Mouse (Mus musculus): ENCODE results near the gene Cdc37. TPM values are rescaled to one million over a fixed set of nuclear protein-coding genes. Genes with fewer than 3 reads are reported as not detected.
A peak's percentile ranks its signal among the peaks of the same experiment; 100 is the strongest.

The Cdc37 gene
- polyA plus RNA-seq, 1 experiment: 49.6 TPM

DNA sequence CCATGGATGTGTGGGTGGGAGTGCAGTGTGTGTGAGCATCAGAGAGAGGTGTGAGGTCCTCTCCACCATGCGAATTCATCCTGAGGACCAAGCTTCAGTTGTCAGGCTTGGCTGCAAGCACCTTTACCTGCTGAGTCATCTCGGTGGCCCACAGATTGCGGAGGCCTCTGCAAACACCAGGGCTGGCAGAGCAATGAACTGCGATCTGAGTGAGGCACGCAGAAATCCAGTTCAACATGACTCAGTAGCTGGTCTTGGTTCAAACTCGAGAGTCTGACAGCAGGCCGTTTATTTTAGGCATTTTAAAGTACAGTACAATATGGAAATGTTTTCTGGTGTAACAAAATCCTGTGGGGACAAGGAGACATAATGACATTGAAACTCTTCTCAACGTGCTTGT lies 52.0 kb downstream of the Cdc37 start:
- no peak for DNase-seq (ENCODE audit: low read depth)

GRCm38 (mm10) chr9:21095958-21096357 lies 53.8 kb downstream of the Cdc37 start:
- no peak for DNase-seq (ENCODE audit: low read depth)

GRCm38 (mm10) chr9:21093423-21093822 lies 56.4 kb downstream of the Cdc37 start:
- DNase-seq (ENCODE audit: low read depth): no peak

DNA sequence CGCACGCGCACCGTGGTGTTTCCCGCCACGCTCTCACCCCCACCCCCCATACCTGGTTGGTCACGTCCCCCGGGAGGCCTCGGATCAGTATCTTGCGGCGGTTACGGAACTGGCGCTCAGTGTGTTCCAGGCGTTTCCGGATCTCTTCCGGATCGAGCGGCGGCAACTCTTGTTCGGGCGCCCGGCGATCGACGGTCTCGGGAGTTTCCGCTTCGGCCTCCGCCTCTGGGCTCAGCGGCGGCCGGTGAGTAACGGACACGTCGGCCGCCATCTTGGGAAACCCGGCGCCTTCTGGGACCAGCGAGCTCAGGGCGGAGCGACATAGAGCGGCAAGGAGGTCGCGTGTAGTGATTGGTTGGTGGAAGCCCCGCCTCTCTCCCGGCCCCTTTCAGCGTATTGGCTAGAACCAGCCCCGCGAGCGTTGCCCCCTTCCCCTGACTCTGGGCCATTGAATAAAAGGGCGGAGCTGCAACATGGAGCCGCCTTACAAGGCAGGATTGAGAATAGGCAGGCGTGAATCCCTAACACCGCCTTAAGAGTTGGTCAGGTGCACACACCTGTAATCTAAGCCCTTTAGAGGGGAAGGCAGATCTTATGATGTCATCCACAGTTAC lies 58.0 kb downstream of the Cdc37 start, which contains the start of the genes Gm38431 and Raver1:
Gene Gm38431, minus strand, starts transcription at position 291 of the 614 bp plus-strand sequence.
Gene Raver1, minus strand, starts transcription at position 302 of the 614 bp plus-strand sequence.
- peak; percentile 63 for DNase-seq (ENCODE audit: low read depth)

GRCm38 (mm10) chr9:21090972-21091706 lies 58.6 kb downstream of the Cdc37 start:
- no peak for DNase-seq (ENCODE audit: low read depth)

GRCm38 (mm10) chr9:21090537-21090936 lies 59.2 kb downstream of the Cdc37 start:
- no peak for DNase-seq (ENCODE audit: low read depth)

DNA sequence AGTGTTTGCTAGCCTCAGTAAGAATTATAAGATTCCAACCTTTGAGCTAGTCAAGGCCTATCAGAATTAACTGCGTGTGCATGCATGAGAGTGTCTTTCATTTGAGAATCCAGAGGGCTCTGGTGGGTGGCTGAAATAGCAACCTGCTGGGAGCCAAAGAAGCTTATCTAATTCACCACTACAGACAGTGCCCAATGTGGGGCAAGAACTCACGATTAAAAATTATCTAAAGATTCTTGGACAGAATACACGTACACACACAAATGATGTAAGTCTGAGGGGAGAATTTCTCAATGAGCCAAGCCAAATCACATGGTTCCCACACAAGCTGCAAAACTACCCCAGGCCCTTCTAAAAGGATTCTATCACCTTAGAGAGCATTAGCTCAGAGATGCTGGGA lies 66.5 kb downstream of the Cdc37 start:
- no peak for DNase-seq (ENCODE audit: low read depth)

Other genes starting within 250 kb of the Cdc37 start
- 16.1 TPM in 2 replicates for gene Dnmt1, start 190.1 kb downstream of the Cdc37 start, polyA plus RNA-seq (2012; rRNA removed)
- 5.9 and 6.5 TPM in 2 replicates for gene S1pr2, start 173.2 kb downstream of the Cdc37 start, polyA plus RNA-seq (2012; rRNA removed)
- 76.1 and 83.2 TPM in 2 replicates for gene Mrpl4, start 147.2 kb downstream of the Cdc37 start, polyA plus RNA-seq (2012; rRNA removed)
- 19.9 and 20.8 TPM in 2 replicates for gene Icam1, start 134.0 kb downstream of the Cdc37 start, polyA plus RNA-seq (2012; rRNA removed)
- 0.11 and 0.37 TPM in 2 replicates for gene Icam4, start 120.6 kb downstream of the Cdc37 start, polyA plus RNA-seq (2012; rRNA removed)
- 0.22 and 0.30 TPM in 2 replicates for gene Icam5, start 117.9 kb downstream of the Cdc37 start, polyA plus RNA-seq (2012; rRNA removed)
- gene Zglp1, start 82.9 kb downstream of the Cdc37 start, polyA plus RNA-seq (2012; rRNA removed): not detected in 2 replicates
- gene Gm49373, start 76.9 kb downstream of the Cdc37 start, polyA plus RNA-seq (2012; rRNA removed): 0.13 and 0.27 TPM in 2 replicates
- 46.8 and 63.4 TPM in 2 replicates for gene Fdx1l, start 76.4 kb downstream of the Cdc37 start, polyA plus RNA-seq (2012; rRNA removed)
- gene Gm38431, start 58.0 kb downstream of the Cdc37 start, polyA plus RNA-seq (2012; rRNA removed): 0.90 and 4.4 TPM in 2 replicates
- 39.2 and 46.2 TPM in 2 replicates for gene Raver1, start 58.0 kb downstream of the Cdc37 start, polyA plus RNA-seq (2012; rRNA removed)
- gene Tyk2, start 18.7 kb downstream of the Cdc37 start, polyA plus RNA-seq (2012; rRNA removed): 23.5 and 28.4 TPM in 2 replicates
- 16.6 and 24.5 TPM in 2 replicates for gene Pde4a, start 15.7 kb upstream of the Cdc37 start, polyA plus RNA-seq (2012; rRNA removed)
- gene Keap1, start 89.4 kb upstream of the Cdc37 start, polyA plus RNA-seq (2012; rRNA removed): 67.8 and 68.5 TPM in 2 replicates
- 0.37 and 0.53 TPM in 2 replicates for gene S1pr5, start 98.5 kb upstream of the Cdc37 start, polyA plus RNA-seq (2012; rRNA removed)
- 25.7 and 27.3 TPM in 2 replicates for gene Atg4d, start 115.3 kb upstream of the Cdc37 start, polyA plus RNA-seq (2012; rRNA removed)
- 19.8 and 20.5 TPM in 2 replicates for gene Kri1, start 138.0 kb upstream of the Cdc37 start, polyA plus RNA-seq (2012; rRNA removed)
- gene Cdkn2d, start 141.4 kb upstream of the Cdc37 start, polyA plus RNA-seq (2012; rRNA removed): 21.0 and 25.1 TPM in 2 replicates
- gene Ap1m2, start 162.4 kb upstream of the Cdc37 start, polyA plus RNA-seq (2012; rRNA removed): 92.6 and 101 TPM in 2 replicates
- 51.7 and 61.5 TPM in 2 replicates for gene Slc44a2, start 170.7 kb upstream of the Cdc37 start, polyA plus RNA-seq (2012; rRNA removed)
- 44.2 and 47.5 TPM in 2 replicates for gene Ilf3, start 217.9 kb upstream of the Cdc37 start, polyA plus RNA-seq (2012; rRNA removed)

Measured in gonadal fat pad, adult 2 months (tissue).